Mouse (Mus musculus): ENCODE data around the gene A930004D18Rik. TPM values are rescaled to one million over a fixed set of nuclear protein-coding genes. Genes with fewer than 3 reads are reported as not detected.
"Not testable (repeated sequence)": the region's sequence is repeated elsewhere in the genome, so short reads cannot be mapped to it uniquely, and the experiment has no call there.

A930004D18Rik gene
- polyA plus RNA-seq, 1 experiment = not detected

- no peaks in the 10 kb centered on the region for H3K4me1 ChIP-seq (ENCODE audit: control insufficient read depth, insufficient read depth, low read length)
- H3K4me3 ChIP-seq (ENCODE audit: insufficient read depth, low read length) = no peak overlapping the region
- H3K27ac ChIP-seq (ENCODE audit: insufficient read depth, low read depth, low read length) = no peak overlapping the region
- TF ChIP-seq POLR2A (IDR thresholded peaks at IDR 0.05; ENCODE audit: borderline replicate concordance, low read depth, low read length) (no peak), CTCF (IDR thresholded peaks at IDR 0.05; ENCODE audit: low read depth, low read length) (no peak)
These were observed 52.8 kb downstream of the A930004D18Rik start for GRCm38 (mm10) chr2:17984774-17985173.

- no peak for TF ChIP-seq CTCF (IDR thresholded peaks at IDR 0.05; ENCODE audit: low read depth, low read length)
- no peak for TF ChIP-seq POLR2A (IDR thresholded peaks at IDR 0.05; ENCODE audit: borderline replicate concordance, low read depth, low read length)
- Histone ChIP-seq H3K4me1 (ENCODE audit: control insufficient read depth, insufficient read depth, low read length) (no peaks in the 10 kb centered on the region), H3K27ac (ENCODE audit: insufficient read depth, low read depth, low read length) (no peak overlapping the region), H3K4me3 (ENCODE audit: insufficient read depth, low read length) (no peak overlapping the region)
These were observed 54.8 kb downstream of the A930004D18Rik start for GRCm38 (mm10) chr2:17982747-17983146.

GRCm38 (mm10) chr2:17978706-17979105, 58.8 kb downstream of the A930004D18Rik start:
- H3K27ac ChIP-seq (ENCODE audit: insufficient read depth, low read depth, low read length) = no peak overlapping the region
- no peak overlapping the region for H3K4me3 ChIP-seq (ENCODE audit: insufficient read depth, low read length)
- H3K4me1 ChIP-seq (ENCODE audit: control insufficient read depth, insufficient read depth, low read length) = no peaks in the 10 kb centered on the region
- TF ChIP-seq POLR2A (IDR thresholded peaks at IDR 0.05; ENCODE audit: borderline replicate concordance, low read depth, low read length) (no peak), CTCF (IDR thresholded peaks at IDR 0.05; ENCODE audit: low read depth, low read length) (no peak)

- not testable (repeated sequence) for H3K27ac ChIP-seq (ENCODE audit: insufficient read depth, low read depth, low read length)
These were observed 59.3 kb downstream of the A930004D18Rik start for GRCm38 (mm10) chr2:17978251-17978650.

GRCm38 (mm10) chr2:17977645-17978044, 59.9 kb downstream of the A930004D18Rik start:
- H3K4me3 ChIP-seq (ENCODE audit: insufficient read depth, low read length); H3K4me1 ChIP-seq (ENCODE audit: control insufficient read depth, insufficient read depth, low read length); H3K27ac ChIP-seq (ENCODE audit: insufficient read depth, low read depth, low read length): not testable (repeated sequence)

More at GRCm38 (mm10) chr2:17978251-17978650, 59.3 kb downstream of the A930004D18Rik start:
- not testable (repeated sequence) for H3K4me1 ChIP-seq (ENCODE audit: control insufficient read depth, insufficient read depth, low read length); H3K4me3 ChIP-seq (ENCODE audit: insufficient read depth, low read length)

GRCm38 (mm10) chr2:17975601-17976327, 61.8 kb downstream of the A930004D18Rik start:
- Histone ChIP-seq H3K4me3 (ENCODE audit: insufficient read depth, low read length) (no peak overlapping the region), H3K27ac (ENCODE audit: insufficient read depth, low read depth, low read length) (no peak overlapping the region), H3K4me1 (ENCODE audit: control insufficient read depth, insufficient read depth, low read length) (no peaks in the 10 kb centered on the region)
- TF ChIP-seq CTCF (IDR thresholded peaks at IDR 0.05; ENCODE audit: low read depth, low read length) = no peak
- TF ChIP-seq POLR2A (IDR thresholded peaks at IDR 0.05; ENCODE audit: borderline replicate concordance, low read depth, low read length) = no peak

Other genes with a start within 250 kb of the A930004D18Rik start
- not detected in 2 replicates for gene H2al2a, start 40.8 kb downstream of the A930004D18Rik start, polyA plus RNA-seq (2012; ENCODE audit: insufficient read depth, insufficient read length, missing spikeins)
- not detected in 2 replicates for gene Skida1, start 11.3 kb upstream of the A930004D18Rik start, polyA plus RNA-seq (2012; ENCODE audit: insufficient read depth, insufficient read length, missing spikeins)
- 29.4 and 32.5 TPM in 2 replicates for gene Mllt10, start 17.5 kb upstream of the A930004D18Rik start, polyA plus RNA-seq (2012; ENCODE audit: insufficient read depth, insufficient read length, missing spikeins)